Mouse (Mus musculus): ENCODE results near the gene Rab38. TPM values are rescaled to one million over a fixed set of nuclear protein-coding genes. Genes with fewer than 3 reads are reported as not detected.

Rab38 gene
- polyA plus RNA-seq (2012; rRNA removed), result 0.54 and 0.98 TPM in 2 replicates

DNA sequence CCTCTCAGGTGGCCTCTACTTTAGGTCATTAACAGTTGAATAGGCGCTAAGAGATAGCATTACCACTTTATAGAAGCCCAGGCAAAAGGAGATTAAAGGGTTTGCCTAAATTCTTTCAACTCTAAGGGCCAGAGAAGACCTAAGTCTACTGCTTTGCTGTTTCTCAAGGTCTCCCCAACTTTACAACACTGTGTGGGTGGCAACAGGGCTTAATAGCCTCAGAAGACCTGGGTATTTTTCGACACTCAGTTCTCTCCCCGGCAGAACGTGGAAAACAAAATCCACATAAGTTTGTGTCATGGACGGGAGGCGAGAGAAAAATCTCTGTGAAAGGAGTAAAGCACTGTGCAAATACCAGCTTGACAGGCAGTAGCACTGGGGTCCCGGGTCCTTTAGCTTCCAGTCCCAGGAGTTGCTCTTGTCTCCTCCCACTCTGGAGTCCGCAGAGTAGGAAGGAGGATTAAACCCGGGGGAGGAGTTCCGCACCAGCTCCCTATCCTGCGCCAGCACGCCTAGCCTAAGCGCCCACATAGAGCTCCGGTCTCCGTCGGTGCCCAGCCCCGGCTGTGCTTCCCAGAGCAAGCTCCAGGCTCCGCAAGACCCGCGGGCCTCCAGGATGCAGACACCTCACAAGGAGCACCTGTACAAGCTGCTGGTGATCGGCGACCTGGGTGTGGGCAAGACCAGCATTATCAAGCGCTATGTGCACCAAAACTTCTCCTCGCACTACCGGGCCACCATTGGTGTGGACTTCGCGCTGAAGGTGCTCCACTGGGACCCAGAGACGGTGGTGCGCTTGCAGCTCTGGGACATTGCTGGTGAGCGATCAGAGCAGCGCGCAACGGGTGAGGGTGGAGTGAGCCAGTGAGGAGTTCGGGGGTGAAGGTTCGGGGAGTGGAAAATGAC, at the start of gene Rab38:
TSS of gene Rab38 (plus strand) at position 488 of the 906 bp plus-strand sequence.

Other genes with a start within 250 kb of the Rab38 start
- 3.5 and 4.8 TPM in 2 replicates for gene Ctsc, start 152.2 kb upstream of the Rab38 start, polyA plus RNA-seq (2012; rRNA removed)